Mouse (Mus musculus) heart, embryonic 16.5 days (tissue): ENCODE results near the gene Fam120a. TPM values are rescaled to one million over a fixed set of nuclear protein-coding genes. Genes with fewer than 3 reads are reported as not detected.

Experiments used
- ATAC-seq: fragments of 200-750 bp; cut with Nextera tagmentation; replicated peaks from 2 replicates; pipeline ENCODE4 v1.8.0; 2017; ENCODE audit warnings: moderate number of reproducible peaks; ENCODE audit not compliant: insufficient read depth, low FRiP score; ENCODE audit errors: extremely low read depth
- H3K27ac ChIP-seq: fragments of 300-500 bp; sonication (generic); 2 replicates; pipeline ENCODE4 v1.5.1; 2014; ENCODE audit warnings: mild to moderate bottlenecking, low read length, control low read depth, moderate library complexity
- H3K27me3 ChIP-seq: fragments of 300-500 bp; sonication (generic); 2 replicates; pipeline ENCODE4 v1.6.1; 2014; ENCODE audit warnings: low read length, mixed read lengths; ENCODE audit not compliant: control insufficient read depth, insufficient read depth
- H3K36me3 ChIP-seq: fragments of 300-500 bp; sonication (generic); 2 replicates; pipeline ENCODE4 v1.6.1; 2014; ENCODE audit not compliant: control insufficient read depth, insufficient read depth
- H3K4me1 ChIP-seq: fragments of 300-500 bp; sonication (generic); 2 replicates; pipeline ENCODE4 v1.6.1; 2014; ENCODE audit warnings: low read length, mixed read lengths; ENCODE audit not compliant: control insufficient read depth, insufficient read depth
- H3K4me2 ChIP-seq: fragments of 300-500 bp; sonication (generic); 2 replicates; pipeline ENCODE4 v1.6.1; 2014; ENCODE audit warnings: low read depth, mild to moderate bottlenecking, control low read depth, low read length
- H3K4me3 ChIP-seq: fragments of 300-500 bp; sonication (generic); 2 replicates; pipeline ENCODE4 v1.5.1; 2014; ENCODE audit warnings: mild to moderate bottlenecking, control low read depth, low read length
- H3K9ac ChIP-seq: fragments of 300-500 bp; sonication (generic); 2 replicates; pipeline ENCODE4 v1.6.1; 2014; ENCODE audit warnings: low read length, control low read depth
- H3K9me3 ChIP-seq: fragments of 300-500 bp; sonication (generic); replicated peaks from 2 replicates; pipeline ENCODE4 v1.6.1; 2016; ENCODE audit warnings: low read length; ENCODE audit not compliant: control insufficient read depth
- WGBS: fragments of 180-500 bp; shearing (Covaris S2); extraction: QIAGEN DNeasy Blood & Tissue Kit; methylation state at CpG from one replicate; pipeline ENCODE4 v1.1.7; 2014; 5-methylcytosine and 5-hydroxymethylcytosine counted together
- polyA plus RNA-seq: library from polyadenylated mRNA; unstranded; fragments of >200 nt; fragmentation: Nextera tagmentation; extraction: Ambion mirVana; gene quantifications from 2 replicates; pipeline ENCODE4 v1.2.1, GENCODE M21; 2015

Gene Fam120a
- 17.2 and 18.3 TPM in 2 replicates for polyA plus RNA-seq

DNA sequence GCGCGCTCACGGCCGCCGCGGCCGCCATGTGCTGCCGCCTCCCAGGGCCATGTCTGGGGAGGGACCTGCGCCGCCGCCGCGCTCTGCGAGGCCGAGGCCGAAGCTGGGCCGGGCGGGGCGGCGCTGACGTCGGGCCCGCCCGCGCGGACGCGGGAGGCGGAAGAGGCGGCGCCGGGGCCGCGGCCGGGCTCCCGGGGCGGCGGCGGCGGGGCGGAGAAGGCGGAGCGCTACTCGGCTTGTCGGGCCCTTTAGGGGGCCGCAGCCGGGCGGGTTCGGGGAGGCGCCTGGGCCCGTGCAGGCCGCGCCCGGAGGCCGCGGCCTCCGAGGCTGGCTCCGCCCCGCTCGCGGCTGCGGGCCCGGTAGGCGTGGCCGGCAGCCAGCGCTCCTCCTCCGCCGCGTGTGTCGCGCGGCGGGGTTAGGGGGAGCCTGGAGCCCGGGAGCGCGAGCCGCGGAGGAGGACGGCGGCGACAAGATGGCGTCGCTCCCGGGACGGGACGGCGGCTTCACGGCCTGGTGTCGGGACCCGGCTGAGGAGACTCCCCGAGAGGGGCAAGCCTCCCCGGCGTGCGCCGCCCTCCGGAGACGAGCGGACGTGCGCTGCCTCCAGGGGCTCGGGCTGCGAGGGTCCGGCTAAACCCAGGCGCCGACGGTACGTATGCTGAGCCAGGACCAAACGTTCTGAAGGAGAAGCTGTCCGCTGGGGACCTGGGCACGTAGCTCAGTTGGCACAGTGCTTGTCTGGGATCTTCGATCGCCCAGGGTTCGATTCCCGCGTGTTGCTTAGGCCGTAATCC lies at the start of gene Fam120a:
TSS of gene Fam120a (minus strand) at position 62 of the 794 bp plus-strand sequence.
- peak within 1 kb of the TSS; percentile 79 for H3K9ac ChIP-seq
- H3K9me3 ChIP-seq, result no peaks in the 10 kb centered on the region
- H3K4me2 ChIP-seq, result peak within 1 kb of the TSS; percentile 81
- peaks cover 31% of the 10 kb centered on the region for H3K4me1 ChIP-seq
- H3K4me3 ChIP-seq, result peak within 1 kb of the TSS; percentile 81
- peak within 1 kb of the TSS; percentile 100 for H3K27ac ChIP-seq
- H3K27me3 ChIP-seq, result no peaks in the 10 kb centered on the region
- WGBS, result under 1% methylated on average over 105 of the region's 116 CpGs
- peak; percentile 89 for ATAC-seq
- H3K36me3 ChIP-seq, result peaks cover 5% of the 10 kb centered on the region; the same call in 1 of the 2 replicates

DNA sequence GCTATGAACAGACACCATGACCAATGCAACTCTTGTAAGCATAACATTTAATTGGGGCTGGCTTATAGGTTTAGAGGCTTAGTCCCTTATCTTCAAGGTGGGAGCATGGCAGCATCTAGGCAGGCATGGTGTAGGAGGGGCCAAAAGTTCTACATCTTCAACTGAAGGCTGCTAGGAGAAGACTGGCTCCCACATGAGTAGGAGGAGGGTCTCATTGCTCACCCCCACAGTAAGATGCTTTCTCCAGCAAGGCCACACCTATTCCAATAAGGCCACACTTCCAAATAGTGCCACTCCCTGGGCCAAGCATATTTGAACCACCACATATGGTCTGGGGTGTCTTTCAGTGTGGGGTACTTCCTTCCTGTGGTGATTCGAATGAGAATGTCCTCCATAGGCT lies 49.6 kb upstream of the Fam120a start:
- WGBS, result 96% methylated on average over 1 of the region's 1 CpGs
- peaks cover 7% of the 10 kb centered on the region for H3K9me3 ChIP-seq
- H3K4me1 ChIP-seq, result peaks cover 14% of the 10 kb centered on the region
- H3K9ac ChIP-seq, result no peak overlapping the region
- H3K4me3 ChIP-seq, result no peak overlapping the region
- no peak overlapping the region for H3K4me2 ChIP-seq
- ATAC-seq, result no peak
- no peaks in the 10 kb centered on the region for H3K36me3 ChIP-seq
- H3K27ac ChIP-seq, result no peak overlapping the region
- H3K27me3 ChIP-seq, result no peaks in the 10 kb centered on the region

DNA sequence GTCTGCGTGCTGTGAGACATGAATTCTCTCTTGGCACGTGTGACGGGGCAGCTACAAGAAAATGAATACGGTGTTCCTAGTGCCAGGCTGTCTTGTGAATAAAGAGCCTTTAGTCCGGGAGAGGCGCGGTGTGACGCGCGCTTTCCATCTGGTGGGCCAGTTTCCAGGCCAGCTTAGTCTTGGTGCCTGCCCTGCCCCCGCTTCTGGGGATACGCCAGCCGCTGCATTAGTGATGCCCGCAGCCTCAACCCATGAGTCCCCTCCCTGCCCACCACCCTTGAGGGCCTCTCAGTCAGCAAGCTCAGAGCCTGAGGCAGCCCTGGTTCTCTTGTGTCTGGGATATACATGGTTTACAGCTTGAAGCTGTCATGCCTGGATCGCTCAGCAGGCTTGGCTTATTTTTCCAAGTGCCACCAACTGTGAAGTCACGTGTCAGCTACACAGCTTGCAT lies 48.5 kb upstream of the Fam120a start:
- peak overlapping the region; percentile 56 for H3K9ac ChIP-seq
- 5% methylated on average over 16 of the region's 16 CpGs for WGBS
- peak overlapping the region; percentile 38 for H3K4me3 ChIP-seq
- peaks cover 7% of the 10 kb centered on the region for H3K9me3 ChIP-seq
- peak overlapping the region; percentile 70 for H3K27ac ChIP-seq
- no peaks in the 10 kb centered on the region for H3K27me3 ChIP-seq
- H3K36me3 ChIP-seq, result no peaks in the 10 kb centered on the region
- H3K4me2 ChIP-seq, result peak overlapping the region; percentile 70
- H3K4me1 ChIP-seq, result peaks cover 14% of the 10 kb centered on the region
- peak; percentile 78 for ATAC-seq

DNA sequence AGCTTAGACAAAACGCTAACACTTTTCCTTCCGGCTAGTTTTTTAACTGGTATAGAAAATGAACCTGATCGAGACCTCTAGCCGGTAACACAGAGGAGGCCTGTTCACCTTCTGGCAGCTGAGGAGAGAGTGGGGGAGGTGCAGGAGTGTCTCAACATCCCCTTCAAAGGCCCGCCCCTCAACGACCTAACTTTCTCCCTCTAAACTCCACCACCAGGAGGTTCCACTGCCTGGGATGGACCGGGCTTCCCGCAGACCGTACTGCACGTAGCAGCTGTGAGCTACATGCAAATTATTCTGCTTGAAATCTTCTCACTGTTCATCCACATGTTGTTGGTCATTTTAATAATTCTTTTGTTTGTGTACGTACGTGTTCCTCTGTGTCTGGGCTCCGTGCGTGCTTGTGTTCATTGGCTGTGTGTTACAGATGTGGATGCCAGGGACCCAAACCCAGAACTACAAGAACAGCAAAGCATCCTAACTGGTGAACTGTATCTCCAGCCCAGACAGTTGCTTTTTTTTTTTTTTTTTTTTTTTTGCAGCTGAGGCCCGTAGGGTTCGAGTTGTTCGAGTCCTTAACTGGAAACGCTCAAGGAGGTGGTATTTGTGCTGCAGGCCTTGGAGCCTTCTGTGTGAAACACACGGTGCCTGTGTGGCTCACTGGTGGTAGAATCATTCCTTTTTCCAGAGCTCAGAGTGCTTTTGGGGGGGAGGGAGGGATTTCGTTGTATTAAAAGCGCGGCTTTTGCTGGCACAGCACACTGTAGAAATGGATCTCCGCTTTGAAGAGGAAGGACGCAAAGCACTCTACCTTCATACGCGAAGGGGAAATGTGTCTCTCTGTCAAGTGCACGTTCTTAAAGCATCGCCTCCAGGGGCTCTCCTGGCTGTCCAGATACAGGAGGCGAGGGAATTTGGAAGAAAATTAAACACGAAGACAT lies 47.8 kb upstream of the Fam120a start:
- 10% methylated on average over 30 of the region's 30 CpGs for WGBS
- peak; percentile 26; the same call in 1 of the 2 replicates for ATAC-seq
- peak overlapping the region; percentile 38 for H3K4me3 ChIP-seq
- H3K36me3 ChIP-seq, result no peaks in the 10 kb centered on the region
- H3K27ac ChIP-seq, result peak overlapping the region; percentile 70
- H3K4me2 ChIP-seq, result peak overlapping the region; percentile 70
- no peaks in the 10 kb centered on the region for H3K27me3 ChIP-seq
- peaks cover 7% of the 10 kb centered on the region for H3K9me3 ChIP-seq
- H3K9ac ChIP-seq, result peak overlapping the region; percentile 56
- peaks cover 14% of the 10 kb centered on the region for H3K4me1 ChIP-seq

DNA sequence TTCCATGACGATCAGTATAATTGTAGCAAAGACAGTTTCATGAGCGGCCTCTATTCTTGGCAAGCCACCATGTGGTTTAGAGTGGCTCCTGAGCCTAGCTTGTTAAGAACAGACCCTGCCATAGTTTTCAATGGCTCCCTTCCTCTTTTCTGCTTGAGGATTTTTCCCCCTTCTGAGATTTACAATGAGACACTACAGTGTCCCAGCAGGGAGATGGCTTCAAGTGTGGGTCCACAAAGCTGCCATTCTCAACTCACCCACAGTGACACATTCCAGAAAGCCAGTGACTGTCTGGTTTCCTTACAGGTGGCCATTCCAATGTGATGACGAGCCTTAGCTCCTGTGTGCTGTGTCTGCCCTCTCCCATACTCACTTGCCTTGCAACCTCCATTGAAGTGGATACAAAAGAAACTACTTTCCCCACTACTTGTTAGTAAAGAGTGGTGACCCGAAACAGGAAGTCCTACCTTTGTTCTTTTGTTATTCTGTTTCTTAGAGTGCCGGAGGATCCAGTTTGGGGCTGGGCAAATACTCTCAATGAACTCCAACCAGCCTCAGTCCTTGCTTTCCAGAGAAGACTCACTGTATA lies 45.5 kb upstream of the Fam120a start:
- H3K4me3 ChIP-seq, result no peak overlapping the region
- peaks cover 10% of the 10 kb centered on the region for H3K4me1 ChIP-seq
- H3K27me3 ChIP-seq, result no peaks in the 10 kb centered on the region
- WGBS, result 63% methylated on average over 5 of the region's 5 CpGs
- ATAC-seq, result no peak
- no peak overlapping the region for H3K4me2 ChIP-seq
- no peak overlapping the region for H3K9ac ChIP-seq
- H3K27ac ChIP-seq, result no peak overlapping the region
- peaks cover 7% of the 10 kb centered on the region for H3K9me3 ChIP-seq
- no peaks in the 10 kb centered on the region for H3K36me3 ChIP-seq

DNA sequence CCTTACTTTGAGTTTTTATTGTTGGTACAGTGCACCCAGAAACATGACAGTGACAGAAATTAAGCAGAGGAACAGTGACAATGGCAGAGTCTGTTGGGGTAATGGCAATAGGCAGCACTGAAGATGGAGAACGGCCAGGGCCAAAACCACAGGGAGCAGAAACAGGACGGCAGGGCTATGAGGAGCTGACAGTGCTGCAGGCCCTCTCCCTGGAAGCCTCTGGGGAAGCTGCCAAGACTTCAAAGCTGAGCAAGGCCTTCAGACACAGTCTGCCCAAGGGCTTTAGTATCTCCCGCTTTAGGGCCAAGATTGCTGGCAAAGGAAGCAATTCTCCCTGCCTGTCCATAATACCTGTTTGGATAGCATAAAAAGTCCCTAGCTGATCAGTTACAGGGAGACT lies 33.9 kb upstream of the Fam120a start:
- WGBS, result 49% methylated on average over 3 of the region's 3 CpGs

DNA sequence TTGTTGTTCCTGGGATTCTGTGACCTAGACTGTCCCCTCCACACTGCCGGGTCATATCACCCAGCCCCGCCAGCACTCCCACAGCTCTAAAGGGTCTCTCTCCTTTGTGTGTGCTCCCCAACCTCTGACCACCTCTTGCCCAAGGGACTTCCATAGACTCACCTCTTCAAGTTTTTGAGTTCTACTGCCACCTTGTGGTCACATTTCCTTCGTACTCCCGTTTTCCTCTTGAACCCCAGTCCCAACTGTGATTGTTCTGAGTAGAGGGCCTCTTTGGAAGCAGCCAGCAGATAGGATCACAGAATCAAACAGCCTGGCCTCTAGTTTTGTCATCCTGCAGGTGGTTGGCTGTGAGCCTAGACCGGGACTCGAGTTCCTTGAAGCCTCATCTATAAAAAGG lies 30.8 kb upstream of the Fam120a start:
- Histone ChIP-seq H3K9ac (no peak overlapping the region), H3K4me3 (no peak overlapping the region), H3K27me3 (no peaks in the 10 kb centered on the region), H3K4me1 (peaks cover 3% of the 10 kb centered on the region; the same call in 1 of the 2 replicates), H3K9me3 (no peaks in the 10 kb centered on the region), H3K27ac (no peak overlapping the region), H3K36me3 (no peaks in the 10 kb centered on the region), H3K4me2 (no peak overlapping the region)
- ATAC-seq, result no peak
- WGBS, result 11% methylated on average over 6 of the region's 6 CpGs

More for the DNA sequence above, 33.9 kb upstream of the Fam120a start:
- ATAC-seq, result no peak
- H3K36me3 ChIP-seq, result no peaks in the 10 kb centered on the region
- no peak overlapping the region for H3K4me2 ChIP-seq
- no peaks in the 10 kb centered on the region; the same call in 1 of the 2 replicates for H3K27me3 ChIP-seq
- no peak overlapping the region for H3K9ac ChIP-seq
- H3K27ac ChIP-seq, result no peak overlapping the region
- no peaks in the 10 kb centered on the region for H3K4me1 ChIP-seq
- no peak overlapping the region for H3K4me3 ChIP-seq
- no peaks in the 10 kb centered on the region for H3K9me3 ChIP-seq

DNA sequence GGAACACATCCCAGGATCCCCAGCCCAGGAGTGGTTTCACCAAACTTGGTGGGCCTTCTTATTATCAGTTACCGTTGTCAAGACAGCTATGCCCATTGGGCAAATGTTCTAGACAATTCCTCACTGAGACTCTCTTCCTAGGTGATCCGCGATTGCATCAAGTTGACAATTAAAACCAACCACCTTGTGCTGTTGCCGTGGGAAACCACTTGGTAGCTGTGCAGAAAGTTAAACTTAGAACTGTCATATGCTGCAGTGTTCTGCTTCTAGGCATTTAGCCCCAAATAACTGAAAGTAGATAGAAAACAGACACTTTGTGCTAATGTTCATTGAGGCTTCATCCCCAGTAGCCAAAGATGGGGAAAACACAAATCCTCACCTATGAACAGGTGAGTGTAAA lies 28.9 kb upstream of the Fam120a start:
- H3K4me1 ChIP-seq, result peaks cover 3% of the 10 kb centered on the region; the same call in 1 of the 2 replicates
- no peak overlapping the region for H3K9ac ChIP-seq
- no peak overlapping the region for H3K4me3 ChIP-seq
- ATAC-seq, result no peak
- no peak overlapping the region for H3K4me2 ChIP-seq
- no peaks in the 10 kb centered on the region for H3K27me3 ChIP-seq
- WGBS, result 86% methylated on average over 4 of the region's 4 CpGs
- no peak overlapping the region for H3K27ac ChIP-seq
- H3K36me3 ChIP-seq, result no peaks in the 10 kb centered on the region
- H3K9me3 ChIP-seq, result no peaks in the 10 kb centered on the region
